Mouse (Mus musculus): ENCODE data around the gene Cog1.

- TF ChIP-seq EP300 (IDR thresholded peaks at IDR 0.05) (no peak), CTCF (IDR thresholded peaks at IDR 0.05) (no peak)
Measured at GRCm38 (mm10) chr11:113667122-113667521, 18.2 kb downstream of the Cog1 start.
